Mouse (Mus musculus): ENCODE results near the gene Prtg. TPM values are rescaled to one million over a fixed set of nuclear protein-coding genes. Genes with fewer than 3 reads are reported as not detected.

Prtg gene
- 1 to 10 TPM; 1.1 to 1.7 TPM for total RNA-seq (2021)

DNA sequence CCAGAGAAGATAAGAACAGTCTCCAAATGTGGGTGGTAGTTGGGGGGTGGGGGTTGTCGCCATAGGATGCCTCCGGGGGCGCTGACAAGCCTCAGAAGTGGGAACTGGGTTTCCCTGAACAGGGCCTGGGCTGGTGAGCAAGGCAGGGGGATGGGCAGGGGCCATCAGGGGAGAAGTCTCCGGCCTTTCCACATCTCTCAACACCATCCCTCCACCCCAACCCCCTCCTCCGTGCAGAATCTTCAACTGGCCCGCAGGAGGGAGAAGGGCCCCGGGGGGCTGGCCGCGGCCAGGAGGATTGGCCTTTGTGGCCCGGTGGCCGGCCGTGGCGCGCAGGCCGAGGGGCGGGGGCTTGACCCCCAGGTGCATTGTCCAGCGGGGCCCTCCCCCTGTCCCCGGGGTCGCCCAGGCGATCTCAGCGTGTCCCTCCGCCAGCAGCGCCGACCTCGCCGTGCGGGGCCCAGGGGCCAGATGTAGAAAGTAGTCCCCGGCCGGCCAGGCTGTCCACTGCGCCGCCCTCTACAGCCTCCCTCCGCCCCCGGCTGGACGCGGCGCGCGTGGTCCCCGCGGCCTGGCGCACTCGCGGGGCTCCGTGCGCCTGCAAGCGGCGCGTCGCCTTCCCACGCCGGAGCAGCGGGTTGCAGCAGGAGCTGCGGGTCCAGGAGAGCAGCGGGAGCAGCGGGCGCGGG is at the start of gene Prtg:
Gene Prtg (plus strand): TSS at position 144 of the 689 bp plus-strand sequence.
- intact Hi-C loops (cut with DNase I) = loop anchor here (2.0 kb wide), 1 partner anchor 78 kb away; no protein-coding TSS in a partner anchor

DNA sequence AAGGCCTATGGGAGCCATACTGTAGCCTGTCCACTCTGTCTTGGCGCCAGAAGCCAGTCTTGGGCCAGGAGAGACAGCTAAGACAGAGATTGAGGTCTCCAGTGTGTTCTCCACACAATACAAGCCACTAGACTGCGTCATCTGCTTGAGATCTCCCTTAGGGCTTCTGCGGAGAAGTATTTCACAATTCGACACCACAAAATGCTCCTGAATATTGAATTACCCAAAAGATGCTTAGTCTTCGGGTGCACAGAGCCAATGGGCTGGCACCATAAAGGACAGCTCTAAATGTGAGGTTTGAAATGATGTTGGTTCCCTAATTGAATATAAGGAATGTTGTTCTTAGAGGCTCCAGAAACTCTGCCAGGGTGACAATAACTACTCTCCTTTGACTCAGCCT is 49.5 kb upstream of the Prtg start:
- DNase-seq (ENCODE audit: low spot score in 2 of 2) = no peak
- intact Hi-C loops (cut with DNase I) = no loop called here

More for the DNA sequence above, at the start of gene Prtg:
- peak; percentile 6 to 11 for DNase-seq (ENCODE audit: low spot score in 2 of 2)

DNA sequence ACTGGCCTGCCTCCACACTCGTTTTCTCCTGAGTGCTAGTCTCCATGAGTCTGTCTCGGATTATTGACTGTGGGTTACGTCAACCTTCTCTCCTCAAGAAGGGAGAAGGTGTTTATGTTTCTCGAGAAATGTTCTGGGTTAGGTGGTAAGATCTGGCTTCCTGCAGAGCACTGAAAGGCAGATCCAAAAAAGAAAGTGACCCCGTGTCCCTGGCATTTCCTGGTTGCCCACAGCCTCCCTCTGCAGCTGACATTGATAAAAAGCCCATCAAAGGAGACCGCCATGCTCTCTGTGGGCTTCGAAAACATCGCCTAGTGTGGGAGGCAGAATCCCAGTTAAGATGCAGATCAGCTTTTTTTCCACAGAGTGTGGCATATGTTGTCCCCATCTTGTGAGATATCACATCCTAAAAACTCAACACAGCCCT is 48.0 kb upstream of the Prtg start:
- DNase-seq (ENCODE audit: low spot score in 2 of 2) = peak; percentile 61 to 85

DNA sequence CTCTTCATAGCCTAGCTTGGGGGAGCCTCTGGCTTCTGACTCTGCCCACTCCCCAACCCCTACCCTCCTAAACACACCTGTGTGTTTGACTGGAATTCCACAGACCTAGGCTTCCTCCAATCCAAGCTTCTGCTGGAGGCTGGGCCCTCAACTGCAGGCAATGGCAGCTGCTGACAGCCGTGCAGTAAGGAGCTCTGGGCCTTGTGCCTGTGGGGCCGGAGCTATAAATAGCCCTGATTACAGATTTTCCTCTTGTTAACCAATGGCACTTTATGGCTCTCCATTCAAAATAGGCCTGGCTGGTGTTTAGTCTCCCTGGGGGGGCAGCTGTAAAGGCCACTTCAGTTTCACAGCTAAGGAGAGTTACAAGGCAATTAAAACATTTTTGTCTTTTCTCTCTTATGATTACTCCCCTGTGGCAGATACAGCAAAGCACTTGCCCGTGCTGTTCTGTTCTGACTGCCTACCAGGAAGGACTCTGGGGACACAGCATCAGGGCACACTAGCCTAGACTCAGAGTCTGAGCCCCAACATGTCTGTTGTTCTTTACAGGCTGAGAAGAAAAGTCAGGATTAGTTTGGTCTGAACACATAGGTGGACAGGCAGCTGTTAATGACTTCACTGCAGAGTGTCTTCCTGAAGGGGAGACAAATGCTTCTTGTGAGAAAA is 43.5 kb upstream of the Prtg start:
- intact Hi-C loops (cut with DNase I) = loop anchor here (10.0 kb wide), 1 partner anchor 332 kb away; no protein-coding TSS in a partner anchor
- peak in 1 of 2 experiments; percentile 27 for DNase-seq (ENCODE audit: low spot score in 2 of 2)

More for the DNA sequence above, 48.0 kb upstream of the Prtg start:
- intact Hi-C loops (cut with DNase I) = no loop called here

DNA sequence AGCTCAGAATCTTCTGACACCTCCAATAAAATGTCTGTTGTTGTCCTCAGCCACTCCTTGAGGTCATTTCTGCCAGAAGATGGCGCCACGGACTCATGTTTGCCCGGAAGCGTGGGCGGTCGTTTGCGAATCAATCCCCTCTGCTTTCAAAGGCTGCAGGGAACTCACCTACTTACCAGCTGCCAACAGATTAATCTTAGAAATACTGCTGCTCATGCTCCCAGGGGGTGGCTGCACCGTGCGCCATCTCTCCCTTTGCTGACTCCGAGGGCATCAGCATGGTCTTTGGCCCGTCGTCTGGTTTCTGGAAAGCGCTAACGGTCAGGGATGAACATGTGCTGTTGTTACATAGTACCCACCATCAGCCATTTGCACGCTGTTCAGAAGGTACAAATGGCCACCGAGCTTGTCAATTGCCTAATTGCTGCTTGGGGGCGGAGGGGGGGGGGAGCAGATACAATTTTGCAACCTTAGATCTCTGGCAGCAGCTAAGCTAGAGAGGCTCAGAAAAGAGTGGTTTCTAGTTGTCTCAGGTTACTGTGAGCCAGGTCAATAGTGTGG is 39.8 kb upstream of the Prtg start:
- peak; percentile 92 to 96 for DNase-seq (ENCODE audit: low spot score in 2 of 2)
- intact Hi-C loops (cut with DNase I) = loop anchor here (1.0 to 10.0 kb wide), 2 partner anchors 117 to 328 kb away; no protein-coding TSS in a partner anchor

DNA sequence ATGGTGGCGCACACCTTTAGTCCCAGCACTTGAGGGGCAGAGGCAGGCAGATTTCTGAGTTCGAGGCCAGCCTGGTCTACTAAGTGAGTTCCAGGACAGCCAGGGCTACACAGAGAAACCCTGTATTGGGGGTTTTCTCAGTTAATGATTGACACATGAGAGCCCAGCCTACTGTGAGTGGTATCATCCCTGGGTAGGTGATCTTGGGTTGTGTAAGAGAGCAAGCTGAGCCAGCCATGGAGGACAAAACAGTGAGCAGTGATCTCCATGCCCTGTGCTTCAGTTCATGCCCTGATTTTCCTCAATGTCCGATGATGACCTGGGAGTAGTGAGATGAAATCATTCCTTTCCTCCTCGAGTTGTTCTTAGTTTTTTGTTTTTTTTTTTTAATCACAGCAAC is 31.7 kb upstream of the Prtg start:
- DNase-seq (ENCODE audit: low spot score in 2 of 2) = no peak
- intact Hi-C loops (cut with DNase I) = no loop called here

DNA sequence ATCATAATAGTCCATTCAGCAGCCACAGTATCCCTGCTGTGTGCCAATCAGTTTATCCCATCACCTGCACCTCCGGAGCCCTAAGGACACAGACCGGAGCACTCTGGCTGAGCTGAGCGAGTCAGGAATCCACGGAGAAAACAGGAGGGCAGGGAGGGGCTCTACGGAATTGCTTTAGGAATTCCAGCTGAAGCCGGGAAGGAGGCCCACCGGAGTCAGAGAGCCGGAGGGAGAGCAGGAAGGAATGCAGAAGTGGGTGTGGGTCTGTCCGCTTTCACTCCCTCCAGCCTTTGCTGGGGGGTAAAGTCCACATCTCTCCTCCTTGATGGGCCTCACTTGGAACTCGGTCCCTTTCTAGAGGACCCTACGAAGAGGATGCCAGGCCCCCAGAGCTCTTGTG is 27.7 kb upstream of the Prtg start:
- DNase-seq (ENCODE audit: low spot score in 2 of 2) = no peak
- intact Hi-C loops (cut with DNase I) = no loop called here

DNA sequence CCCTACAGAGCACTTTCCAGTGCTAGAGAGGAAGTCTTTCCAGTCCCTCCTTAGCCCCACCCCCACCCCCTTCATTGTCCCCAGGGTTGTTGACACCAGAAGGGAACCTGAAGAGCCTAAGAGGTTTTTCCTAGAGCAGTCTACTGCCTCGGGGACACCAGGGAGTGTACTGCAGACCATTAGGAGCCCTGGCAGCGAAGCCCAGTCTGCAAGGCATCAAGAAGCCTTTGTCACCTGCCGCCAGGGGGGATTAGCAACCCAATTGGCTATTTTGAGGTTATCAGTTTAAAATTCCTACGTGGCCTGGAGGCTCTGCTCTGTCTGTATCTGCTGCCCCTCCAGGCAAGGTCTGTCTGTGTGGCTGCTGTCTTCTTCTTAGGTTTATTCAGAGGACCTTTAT is 26.9 kb upstream of the Prtg start:
- intact Hi-C loops (cut with DNase I) = no loop called here
- DNase-seq (ENCODE audit: low spot score in 2 of 2) = no peak

DNA sequence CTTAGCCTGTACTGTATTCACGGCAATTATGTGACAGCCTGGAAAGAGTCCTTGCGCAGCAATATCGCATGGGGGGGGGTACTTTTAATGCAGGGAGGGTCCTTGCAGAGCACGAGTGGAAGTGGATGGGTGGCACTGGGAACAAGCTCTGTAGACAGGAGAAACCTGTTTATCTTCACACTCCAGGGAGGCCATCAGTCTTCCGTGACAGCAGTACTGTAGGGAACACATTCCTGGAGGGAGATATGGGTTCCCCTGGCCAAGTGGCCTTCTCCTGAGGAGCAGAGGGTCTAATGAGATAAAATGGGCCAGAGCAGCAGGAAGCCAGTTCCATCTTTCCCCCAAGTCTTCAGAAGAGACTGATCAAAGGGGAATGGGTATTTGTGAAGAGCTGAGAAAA is 26.0 kb upstream of the Prtg start:
- intact Hi-C loops (cut with DNase I) = no loop called here
- DNase-seq (ENCODE audit: low spot score in 2 of 2) = no peak

DNA sequence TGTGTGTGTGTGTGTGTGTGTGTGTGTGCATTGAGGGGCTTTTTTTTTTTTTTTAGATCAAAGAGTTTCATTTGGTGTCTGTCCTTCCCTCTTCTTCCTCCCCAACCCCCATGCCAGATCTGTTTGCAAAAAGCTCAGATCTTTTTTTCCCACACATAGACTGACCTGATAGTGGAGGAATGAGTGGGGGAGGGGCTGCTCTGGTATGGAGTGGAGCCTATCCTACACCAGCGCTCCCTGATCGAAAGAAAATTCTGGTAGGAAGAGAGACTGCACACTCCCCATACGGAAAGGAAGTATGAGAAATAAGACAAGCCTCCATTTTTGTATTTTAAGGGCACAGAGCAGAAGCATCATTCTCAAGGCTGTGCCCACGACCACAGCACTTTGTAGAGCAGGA is 25.2 kb upstream of the Prtg start:
- intact Hi-C loops (cut with DNase I) = no loop called here

DNA sequence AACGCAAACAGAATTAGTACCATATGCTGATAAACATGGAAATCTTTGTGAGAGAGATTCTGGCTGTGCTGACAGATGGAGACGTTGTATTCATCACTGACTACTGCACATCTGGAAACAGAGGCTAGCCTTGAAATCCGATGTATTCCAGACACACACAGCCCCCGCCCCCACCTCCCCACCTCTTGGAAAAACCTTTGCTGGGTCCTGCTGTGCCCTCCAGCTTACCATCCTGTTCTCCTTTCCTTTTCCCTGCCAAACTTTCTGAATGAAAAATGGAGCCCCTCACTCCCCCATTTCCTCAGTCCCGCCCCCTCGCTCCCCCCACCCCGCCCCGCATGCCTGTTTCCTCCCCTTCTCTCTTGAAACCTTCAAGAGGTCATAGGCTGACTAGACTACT is 24.6 kb upstream of the Prtg start:
- intact Hi-C loops (cut with DNase I) = no loop called here
- DNase-seq (ENCODE audit: low spot score in 2 of 2) = no peak

More for the DNA sequence above, 25.2 kb upstream of the Prtg start:
- no peak for DNase-seq (ENCODE audit: low spot score in 2 of 2)

DNA sequence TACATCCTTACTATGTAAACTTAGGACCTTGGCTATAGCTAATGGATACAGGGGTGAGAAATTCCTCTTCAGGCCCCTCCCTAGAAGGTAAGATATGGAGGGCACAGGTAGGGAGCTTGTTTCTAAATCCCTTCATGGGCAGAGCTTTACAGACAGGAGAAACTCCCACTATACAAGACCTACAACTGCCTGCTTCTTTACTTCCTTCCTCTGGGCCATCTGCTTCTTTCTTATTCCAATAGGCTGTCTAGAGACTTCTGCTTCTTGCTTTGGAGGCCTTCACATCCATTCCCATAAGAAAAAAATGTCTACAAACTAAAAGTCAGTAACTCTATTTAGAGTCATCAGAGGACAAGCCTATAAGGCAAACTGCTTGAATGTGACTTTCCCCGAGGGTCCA is 18.9 kb upstream of the Prtg start:
- intact Hi-C loops (cut with DNase I) = no loop called here
- DNase-seq (ENCODE audit: low spot score in 2 of 2) = no peak

DNA sequence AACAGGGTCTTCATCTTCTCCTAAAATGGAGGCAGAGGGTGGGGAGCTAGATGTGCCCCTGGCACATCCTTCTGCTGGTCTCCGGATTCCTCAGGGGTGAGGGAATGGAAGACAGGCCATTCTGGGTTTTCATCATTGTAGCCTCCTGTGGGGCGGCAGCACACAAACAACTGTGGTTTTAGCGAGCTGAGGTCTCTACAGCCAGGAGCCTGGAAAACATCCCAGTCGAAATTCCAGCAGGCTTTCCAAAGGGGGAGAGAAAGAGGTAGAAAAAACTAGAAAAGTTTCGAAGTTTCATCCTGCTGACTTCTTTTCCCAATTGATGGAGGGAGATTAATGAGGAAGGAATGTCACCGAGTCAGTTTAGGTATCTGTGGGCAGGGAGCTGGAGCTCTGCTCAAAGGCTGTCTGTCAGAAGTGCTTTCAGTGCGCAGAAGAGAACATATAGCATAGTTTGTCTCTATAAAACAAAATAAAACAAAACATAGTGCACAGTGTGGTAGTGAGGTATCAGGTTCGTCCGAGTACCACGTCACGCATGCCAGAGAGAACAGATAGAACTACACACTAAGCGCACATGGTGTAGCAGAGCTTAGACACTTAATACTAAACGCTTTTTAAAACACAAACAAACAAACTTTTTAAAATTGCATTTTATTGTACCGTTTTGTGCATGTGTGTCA is 16.0 kb upstream of the Prtg start:
- intact Hi-C loops (cut with DNase I) = no loop called here

DNA sequence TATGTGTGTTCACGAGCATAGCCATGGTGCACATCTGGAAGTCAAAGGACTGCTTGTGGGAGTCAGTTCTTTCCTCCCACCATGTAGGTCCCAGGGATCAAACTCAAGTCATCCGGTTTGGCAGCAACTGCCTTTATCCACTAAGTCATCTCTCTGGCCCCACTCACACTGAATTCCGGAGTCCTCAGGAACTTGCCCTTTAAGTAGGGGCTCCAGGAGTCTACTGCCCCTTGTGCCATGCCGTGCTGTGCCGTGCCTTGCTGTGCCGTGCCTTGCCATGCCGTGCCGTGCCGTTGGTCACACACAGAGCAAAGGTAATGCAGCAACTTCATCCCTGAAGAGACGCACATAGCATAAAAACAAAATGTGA is 15.5 kb upstream of the Prtg start:
- intact Hi-C loops (cut with DNase I) = no loop called here
- no peak for DNase-seq (ENCODE audit: low spot score in 2 of 2)

More for the DNA sequence above, 16.0 kb upstream of the Prtg start:
- no peak for DNase-seq (ENCODE audit: low spot score in 2 of 2)

DNA sequence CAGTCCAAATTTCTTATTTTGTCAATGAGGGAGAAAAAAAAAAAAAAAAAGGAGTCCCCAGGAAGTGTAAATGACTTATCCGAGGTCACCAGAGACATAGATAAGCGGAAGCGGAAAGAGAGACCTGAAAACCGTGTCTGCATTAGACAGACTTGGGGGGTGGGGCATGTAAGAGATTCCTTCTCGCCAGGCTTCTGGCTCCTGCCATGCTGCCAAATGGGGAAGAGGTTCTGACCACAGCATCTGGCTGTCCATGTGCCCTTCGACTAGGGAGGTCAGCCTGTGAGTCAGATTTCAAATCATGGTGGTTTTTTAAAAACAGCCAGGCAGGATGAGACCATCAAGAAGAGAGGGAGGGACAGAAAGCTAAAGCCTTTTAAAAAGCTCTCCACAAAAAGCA is 15.0 kb upstream of the Prtg start:
- intact Hi-C loops (cut with DNase I) = no loop called here
- no peak for DNase-seq (ENCODE audit: low spot score in 2 of 2)

DNA sequence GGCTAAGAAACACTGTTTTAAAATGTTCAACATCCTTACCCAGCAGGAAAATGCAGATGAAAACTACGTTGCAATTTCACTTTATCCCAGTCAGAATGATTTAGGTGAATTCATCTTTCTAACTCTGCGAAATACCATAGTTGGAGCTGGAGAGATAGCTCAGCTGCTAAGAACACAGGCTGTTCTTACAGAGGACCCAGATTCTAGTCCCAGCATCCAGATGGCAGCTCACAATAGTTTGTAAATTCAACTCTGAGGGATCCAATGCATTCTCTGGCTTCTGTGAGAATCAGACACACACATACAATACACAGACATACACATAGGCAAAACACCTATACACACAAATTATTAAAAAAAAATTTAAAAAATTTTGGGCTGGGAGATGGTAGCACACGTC is 11.4 kb upstream of the Prtg start:
- intact Hi-C loops (cut with DNase I) = no loop called here
- no peak for DNase-seq (ENCODE audit: low spot score in 2 of 2)

DNA sequence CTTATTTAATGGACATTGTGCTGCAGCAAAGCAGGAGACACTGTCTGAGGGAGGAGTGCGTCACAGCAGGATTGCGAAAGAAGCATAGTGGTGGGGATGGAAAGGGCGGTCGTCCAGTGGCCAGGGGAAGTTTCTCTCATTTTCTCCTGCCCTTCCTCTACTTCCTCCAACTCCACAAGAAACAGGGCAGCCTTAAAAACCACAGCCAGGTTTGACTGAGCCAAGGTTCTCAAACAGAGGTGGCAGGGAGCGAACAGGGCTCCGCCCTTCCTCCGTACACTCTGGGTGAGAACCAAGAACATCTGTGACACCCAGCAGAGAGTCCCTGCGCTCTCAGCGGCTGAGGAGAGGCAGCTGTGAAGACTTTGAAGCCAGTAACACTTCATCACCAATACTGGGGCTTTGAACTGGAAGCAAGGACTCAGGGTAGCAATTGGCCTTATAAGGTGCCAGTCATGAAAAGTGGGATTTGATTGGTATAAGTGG is 9.5 kb upstream of the Prtg start:
- DNase-seq (ENCODE audit: low spot score in 2 of 2) = no peak
- intact Hi-C loops (cut with DNase I) = no loop called here

DNA sequence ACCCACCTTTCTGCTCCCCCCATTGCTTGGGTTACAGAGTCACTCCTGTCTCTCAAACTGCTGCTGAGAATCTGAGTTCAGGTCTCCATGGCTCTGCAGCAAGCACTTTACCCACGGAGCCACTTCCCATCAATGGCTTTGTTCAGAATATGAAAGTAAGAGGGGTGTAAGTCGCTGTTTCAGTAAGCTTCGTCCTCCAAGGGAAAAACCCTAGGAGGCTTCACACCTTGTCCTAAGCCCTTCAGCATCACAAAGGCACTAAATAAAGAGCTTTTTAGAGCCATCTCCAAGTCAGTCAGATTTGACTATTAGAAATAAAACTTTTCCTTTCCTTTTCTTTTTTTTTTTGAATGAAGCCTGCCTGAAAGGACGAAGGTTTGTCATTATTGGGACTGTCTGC is 3.4 kb upstream of the Prtg start:
- no peak for DNase-seq (ENCODE audit: low spot score in 2 of 2)
- intact Hi-C loops (cut with DNase I) = no loop called here

DNA sequence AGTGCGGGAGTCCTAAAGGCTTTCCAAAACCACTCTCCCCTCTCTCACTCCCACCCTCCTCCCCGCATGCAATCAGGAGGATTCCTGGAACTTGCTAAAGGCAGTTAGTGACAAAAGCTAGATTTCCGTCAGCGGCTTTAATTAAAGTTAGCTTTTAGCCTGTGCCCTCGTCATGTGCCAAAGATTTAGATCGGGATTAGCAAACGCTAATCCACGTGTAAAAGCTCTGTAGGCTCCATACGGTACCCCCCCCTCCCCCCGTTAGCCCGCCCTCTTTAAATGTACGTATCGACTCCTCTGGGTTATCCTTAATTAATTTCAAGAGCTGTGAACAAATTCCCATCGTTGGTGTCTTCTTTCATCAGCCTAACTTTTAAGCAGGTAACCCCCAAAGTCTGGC is 528 bp upstream of the Prtg start:
- no peak for DNase-seq (ENCODE audit: low spot score in 2 of 2)
- intact Hi-C loops (cut with DNase I) = loop anchor here (2.0 kb wide), 1 partner anchor 79 kb away; no protein-coding TSS in a partner anchor

DNA sequence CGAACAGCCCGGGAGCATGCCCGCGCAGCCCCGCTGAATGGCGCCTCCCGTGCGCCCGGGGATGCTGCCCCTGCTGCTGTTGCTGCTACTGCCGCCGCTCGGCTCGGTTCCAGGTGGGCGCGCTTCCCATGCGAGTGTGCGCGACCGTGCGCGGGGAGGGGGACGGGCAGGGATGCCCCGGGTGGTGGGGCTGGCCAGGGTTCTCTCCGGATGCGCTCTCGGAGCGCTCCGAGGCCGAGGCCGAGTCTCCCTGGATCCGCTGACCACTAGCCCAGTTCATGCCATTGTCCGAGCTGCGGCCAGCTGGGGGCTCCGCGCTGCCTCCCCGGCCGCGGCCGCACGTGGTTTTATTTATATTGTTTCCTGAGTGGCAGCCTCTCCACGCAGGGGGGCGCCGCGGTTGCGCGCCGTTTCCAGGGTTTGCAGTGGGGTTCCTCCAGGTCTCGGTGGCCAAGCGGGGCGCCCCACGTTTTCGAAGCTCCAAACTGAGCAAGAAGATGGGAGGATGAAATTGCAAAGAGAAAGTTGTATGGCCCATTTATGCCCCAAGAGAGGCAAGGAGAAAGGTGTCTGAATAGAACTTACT is 839 bp downstream of the Prtg start:
- peak; percentile 40 to 58 for DNase-seq (ENCODE audit: low spot score in 2 of 2)
- intact Hi-C loops (cut with DNase I) = loop anchor here (2.0 kb wide), 1 partner anchor 77 kb away; no protein-coding TSS in a partner anchor

All from left cerebral cortex, postnatal 25 days (tissue).